Mouse (Mus musculus): ENCODE data around the gene Krtap27-1. TPM values are rescaled to one million over a fixed set of nuclear protein-coding genes. Genes with fewer than 3 reads are reported as not detected.

Krtap27-1 gene
- not detected for polyA plus RNA-seq (2017; shearing (Covaris generic))

DNA sequence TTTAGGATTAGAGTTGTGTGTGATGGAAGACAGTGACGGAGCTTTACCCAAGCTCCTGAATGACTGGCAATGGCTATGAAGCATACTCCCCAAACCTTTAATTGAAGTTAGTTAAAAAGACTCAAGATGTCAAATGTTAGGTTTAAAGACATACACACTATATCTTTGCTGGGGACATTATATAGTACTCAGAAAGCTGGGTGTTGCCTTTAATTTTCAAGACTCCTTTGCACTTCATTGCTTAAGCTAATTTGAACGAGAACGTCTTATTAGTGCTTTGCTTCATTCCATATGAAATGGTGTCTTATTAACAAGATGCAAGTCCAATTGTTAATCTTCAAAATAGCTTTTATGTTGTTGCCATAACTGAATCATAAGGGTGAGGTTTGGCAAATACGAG is at the start of gene Krtap27-1:
Gene Krtap27-1, minus strand, starts transcription at position 101 of the 400 bp plus-strand sequence.

GRCm38 (mm10) chr16:88707496-88708012 is 36.1 kb upstream of the Krtap27-1 start, which contains the start of gene 2310061N02Rik:
Gene 2310061N02Rik, minus strand, starts transcription at chr16:88707962.

GRCm38 (mm10) chr16:88647358-88647846 is 24.1 kb downstream of the Krtap27-1 start, which contains the start of gene Krtap26-1:
Gene Krtap26-1, minus strand, starts transcription at chr16:88647796.

GRCm38 (mm10) chr16:88627566-88627965 is 43.9 kb downstream of the Krtap27-1 start, which contains the start of gene 2310079G19Rik:
Gene 2310079G19Rik, minus strand, starts transcription at chr16:88627666.

Other genes with a start within 250 kb of the Krtap27-1 start
- not detected for gene Cldn17, start 164.7 kb downstream of the Krtap27-1 start, polyA plus RNA-seq (2017; shearing (Covaris generic))
- gene Cldn8, start 108.5 kb downstream of the Krtap27-1 start, polyA plus RNA-seq (2017; shearing (Covaris generic)) = not detected
- not detected for gene Krtap24-1, start 59.4 kb downstream of the Krtap27-1 start, polyA plus RNA-seq (2017; shearing (Covaris generic))
- gene 2310079G19Rik, start 44.0 kb downstream of the Krtap27-1 start, polyA plus RNA-seq (2017; shearing (Covaris generic)) = not detected
- gene Krtap26-1, start 23.9 kb downstream of the Krtap27-1 start, polyA plus RNA-seq (2017; shearing (Covaris generic)) = not detected
- not detected for gene 2310061N02Rik, start 36.3 kb upstream of the Krtap27-1 start, polyA plus RNA-seq (2017; shearing (Covaris generic))
- not detected for gene Krtap13-1, start 57.2 kb upstream of the Krtap27-1 start, polyA plus RNA-seq (2017; shearing (Covaris generic))
- gene Krtap13, start 80.0 kb upstream of the Krtap27-1 start, polyA plus RNA-seq (2017; shearing (Covaris generic)) = not detected
- not detected for gene 2310034C09Rik, start 87.2 kb upstream of the Krtap27-1 start, polyA plus RNA-seq (2017; shearing (Covaris generic))
- not detected for gene 2310057N15Rik, start 102.5 kb upstream of the Krtap27-1 start, polyA plus RNA-seq (2017; shearing (Covaris generic))
- gene Gm5965, start 106.2 kb upstream of the Krtap27-1 start, polyA plus RNA-seq (2017; shearing (Covaris generic)) = not detected
- gene Gm20741, start 140.5 kb upstream of the Krtap27-1 start, polyA plus RNA-seq (2017; shearing (Covaris generic)) = not detected
- gene Krtap15, start 148.5 kb upstream of the Krtap27-1 start, polyA plus RNA-seq (2017; shearing (Covaris generic)) = not detected
- not detected for gene Krtap14, start 154.5 kb upstream of the Krtap27-1 start, polyA plus RNA-seq (2017; shearing (Covaris generic))
- gene Krtap19-1, start 197.7 kb upstream of the Krtap27-1 start, polyA plus RNA-seq (2017; shearing (Covaris generic)) = not detected
- gene Krtap19-2, start 202.6 kb upstream of the Krtap27-1 start, polyA plus RNA-seq (2017; shearing (Covaris generic)) = not detected
- gene Krtap19-3, start 206.4 kb upstream of the Krtap27-1 start, polyA plus RNA-seq (2017; shearing (Covaris generic)) = not detected
- gene Krtap19-4, start 213.4 kb upstream of the Krtap27-1 start, polyA plus RNA-seq (2017; shearing (Covaris generic)) = not detected
- gene Krtap19-5, start 224.8 kb upstream of the Krtap27-1 start, polyA plus RNA-seq (2017; shearing (Covaris generic)) = not detected

Data from naive thymus-derived CD4-positive, alpha-beta T cell, adult 5 months (primary cell).